Mouse (Mus musculus) liver, postnatal 0 days (tissue): ENCODE results near the gene Emx1. TPM values are rescaled to one million over a fixed set of nuclear protein-coding genes. Genes with fewer than 3 reads are reported as not detected.

Experiments used
- ATAC-seq: fragments of 200-750 bp; cut with Nextera tagmentation; 2 replicates; pipeline ENCODE4 v1.8.0; 2017; ENCODE audit warnings: mild to moderate bottlenecking, moderate library complexity
- DNase-seq: peaks from one replicate; pipeline ENCODE4 v3.0.0-alpha.2; 2016
- H3K27ac ChIP-seq: fragments of 300-500 bp; sonication (generic); 2 replicates; pipeline ENCODE4 v1.5.1; 2014; ENCODE audit warnings: antibody characterized with exemption, moderate library complexity, mild to moderate bottlenecking, low read depth
- H3K27me3 ChIP-seq: fragments of 300-500 bp; sonication (generic); 2 replicates; pipeline ENCODE4 v1.6.1; 2014; ENCODE audit warnings: low read length, control low read depth, mixed read lengths; ENCODE audit not compliant: insufficient read depth
- H3K36me3 ChIP-seq: fragments of 300-500 bp; sonication (generic); replicated peaks from 2 replicates; pipeline ENCODE4 v1.6.1; 2014; ENCODE audit warnings: mild to moderate bottlenecking, control low read depth, low read length, moderate library complexity, mixed read lengths; ENCODE audit not compliant: insufficient read depth
- H3K4me1 ChIP-seq: fragments of 300-500 bp; sonication (generic); 2 replicates; pipeline ENCODE4 v1.6.1; 2014; ENCODE audit warnings: antibody characterized with exemption, mild to moderate bottlenecking, control low read depth; ENCODE audit not compliant: insufficient read depth
- H3K4me2 ChIP-seq: fragments of 300-500 bp; sonication (generic); 2 replicates; pipeline ENCODE4 v1.6.1; 2014; ENCODE audit warnings: low read depth, mild to moderate bottlenecking, low read length, moderate library complexity, mixed read lengths
- H3K4me3 ChIP-seq: fragments of 300-500 bp; sonication (generic); 2 replicates; pipeline ENCODE4 v1.5.1; 2014; ENCODE audit warnings: low read depth, low read length
- H3K9ac ChIP-seq: fragments of 300-500 bp; sonication (generic); replicated peaks from 2 replicates; pipeline ENCODE4 v1.6.1; 2014; ENCODE audit warnings: mild to moderate bottlenecking, moderate library complexity
- H3K9me3 ChIP-seq: fragments of 300-500 bp; sonication (generic); 2 replicates; pipeline ENCODE4 v1.6.1; 2016; ENCODE audit warnings: mild to moderate bottlenecking, control low read depth, low read length, mixed read lengths
- CTCF ChIP-seq: sonication (generic); IDR thresholded peaks from 2 replicates; pipeline ENCODE4 v1.5.1; 2016; ENCODE audit warnings: antibody characterized with exemption, low read depth
- EP300 ChIP-seq: IDR thresholded peaks from 2 replicates; pipeline ENCODE4 v1.6.1; 2016; ENCODE audit warnings: antibody characterized with exemption, low read depth, mild to moderate bottlenecking
- WGBS: fragments of 180-500 bp; shearing (Covaris S2); extraction: QIAGEN DNeasy Blood & Tissue Kit; methylation state at CpG from one replicate; pipeline ENCODE4 v1.1.7; 2014; ENCODE audit not compliant: insufficient replicate concordance; 5-methylcytosine and 5-hydroxymethylcytosine counted together
- polyA plus RNA-seq: library from polyadenylated mRNA; unstranded; fragments of >200 nt; fragmentation: Nextera tagmentation; extraction: Ambion mirVana; gene quantifications from 2 replicates; pipeline ENCODE4 v1.2.1, GENCODE M21; 2015

Emx1 gene
- polyA plus RNA-seq, 1 experiment from 2014 or later: not detected

- ATAC-seq: no peak
- Histone ChIP-seq H3K27ac (no peak overlapping the region), H3K9ac (no peak overlapping the region), H3K9me3 (no peaks in the 10 kb centered on the region), H3K4me1 (peaks cover 7% of the 10 kb centered on the region), H3K4me3 (no peak overlapping the region), H3K36me3 (no peaks in the 10 kb centered on the region), H3K4me2 (no peak overlapping the region), H3K27me3 (peaks cover 69% of the 10 kb centered on the region)
- WGBS: under 1% methylated on average over 15 of the region's 15 CpGs
- DNase-seq: no peak
- TF ChIP-seq CTCF: no peak
- TF ChIP-seq EP300: no peak
Measured at GRCm38 (mm10) chr6:85186744-85187059, 536 bp upstream of the Emx1 start.

GRCm38 (mm10) chr6:85188256-85189110, 1.2 kb downstream of the Emx1 start:
- Histone ChIP-seq H3K27ac (no peak overlapping the region), H3K9ac (no peak overlapping the region), H3K9me3 (no peaks in the 10 kb centered on the region), H3K4me1 (peaks cover 7% of the 10 kb centered on the region), H3K27me3 (peaks cover 87% of the 10 kb centered on the region), H3K36me3 (no peaks in the 10 kb centered on the region), H3K4me2 (peak overlapping the region; percentile 53), H3K4me3 (peak overlapping the region; percentile 25; the same call in 1 of the 2 replicates)
- ATAC-seq (no peak), DNase-seq (no peak)
- TF ChIP-seq CTCF (no peak), EP300 (no peak)
- WGBS: 3% methylated on average over 39 of the region's 39 CpGs

- 8% methylated on average over 14 of the region's 14 CpGs for WGBS
- H3K9ac ChIP-seq: no peak overlapping the region
- H3K4me1 ChIP-seq: peaks cover 7% of the 10 kb centered on the region
- DNase-seq: no peak
- TF ChIP-seq EP300: no peak
- no peak for TF ChIP-seq CTCF
- H3K27me3 ChIP-seq: peaks cover 93% of the 10 kb centered on the region
- H3K9me3 ChIP-seq: no peaks in the 10 kb centered on the region
- no peak overlapping the region for H3K4me2 ChIP-seq
- H3K4me3 ChIP-seq: no peak overlapping the region
- no peak overlapping the region for H3K27ac ChIP-seq
- H3K36me3 ChIP-seq: no peaks in the 10 kb centered on the region
- no peak for ATAC-seq
Measured at GRCm38 (mm10) chr6:85189361-85189760, 2.1 kb downstream of the Emx1 start.

GRCm38 (mm10) chr6:85189911-85190591, 2.8 kb downstream of the Emx1 start:
- peaks cover 95% of the 10 kb centered on the region for H3K27me3 ChIP-seq
- no peak overlapping the region for H3K27ac ChIP-seq
- H3K4me2 ChIP-seq: peak overlapping the region; percentile 47
- WGBS: 3% methylated on average over 52 of the region's 52 CpGs
- DNase-seq (no peak), ATAC-seq (no peak)
- no peaks in the 10 kb centered on the region for H3K36me3 ChIP-seq
- TF ChIP-seq CTCF: no peak
- no peak for TF ChIP-seq EP300
- H3K9ac ChIP-seq: no peak overlapping the region
- no peaks in the 10 kb centered on the region for H3K9me3 ChIP-seq
- peaks cover 7% of the 10 kb centered on the region for H3K4me1 ChIP-seq
- H3K4me3 ChIP-seq: 0 out of 2 replicates have a peak overlapping the region, but pooled peaks have one; percentile 10

- TF ChIP-seq EP300 (no peak), CTCF (no peak)
- no peak overlapping the region for H3K27ac ChIP-seq
- ATAC-seq: no peak
- peaks cover 95% of the 10 kb centered on the region for H3K27me3 ChIP-seq
- no peaks in the 10 kb centered on the region for H3K36me3 ChIP-seq
- H3K9me3 ChIP-seq: no peaks in the 10 kb centered on the region
- H3K4me3 ChIP-seq: 0 out of 2 replicates have a peak overlapping the region, but pooled peaks have one; percentile 10
- H3K4me2 ChIP-seq: peak overlapping the region; percentile 47; the same call in 1 of the 2 replicates
- no peak for DNase-seq
- no peak overlapping the region for H3K9ac ChIP-seq
- H3K4me1 ChIP-seq: peaks cover 7% of the 10 kb centered on the region
- WGBS: 4% methylated on average over 13 of the region's 13 CpGs
Measured at GRCm38 (mm10) chr6:85190671-85191070, 3.4 kb downstream of the Emx1 start.

- ATAC-seq (no peak), DNase-seq (no peak)
- Histone ChIP-seq H3K9me3 (no peaks in the 10 kb centered on the region), H3K4me3 (no peak overlapping the region), H3K4me2 (no peak overlapping the region), H3K27me3 (peaks cover 88% of the 10 kb centered on the region), H3K9ac (no peak overlapping the region), H3K4me1 (peaks cover 4% of the 10 kb centered on the region; the same call in 1 of the 2 replicates), H3K27ac (no peak overlapping the region), H3K36me3 (no peaks in the 10 kb centered on the region)
- TF ChIP-seq CTCF (no peak), EP300 (no peak)
- WGBS: 21% methylated on average over 9 of the region's 9 CpGs
Measured at GRCm38 (mm10) chr6:85191751-85192440, 4.7 kb downstream of the Emx1 start.
